Mouse (Mus musculus): ENCODE results near the gene Inha.

The Inha gene

GRCm38 (mm10) chr1:75519576-75519975, 12.7 kb downstream of the Inha start:
- no peak for DNase-seq (ENCODE audit: low spot score in 2 of 2)

- DNase-seq (ENCODE audit: low spot score in 2 of 2), result peak; percentile 90 to 93
These were observed 14.6 kb downstream of the Inha start, which contains the start of gene Stk11ip for GRCm38 (mm10) chr1:75521321-75522031. TSS of gene Stk11ip (plus strand) at chr1:75521529.

- DNase-seq (ENCODE audit: low spot score in 2 of 2), result no peak
These were observed 17.8 kb downstream of the Inha start for GRCm38 (mm10) chr1:75524679-75525078.

- no peak for DNase-seq (ENCODE audit: low spot score in 2 of 2)
These were observed 23.7 kb downstream of the Inha start for GRCm38 (mm10) chr1:75530546-75530945.

GRCm38 (mm10) chr1:75532280-75533172, 25.6 kb downstream of the Inha start:
- DNase-seq (ENCODE audit: low spot score in 2 of 2), result no peak

- no peak for DNase-seq (ENCODE audit: low spot score in 2 of 2)
These were observed 26.7 kb downstream of the Inha start for GRCm38 (mm10) chr1:75533325-75534252.

GRCm38 (mm10) chr1:75537587-75537986, 30.7 kb downstream of the Inha start:
- DNase-seq (ENCODE audit: low spot score in 2 of 2), result no peak

GRCm38 (mm10) chr1:75538597-75539190, 31.8 kb downstream of the Inha start:
- no peak for DNase-seq (ENCODE audit: low spot score in 2 of 2)

- no peak for DNase-seq (ENCODE audit: low spot score in 2 of 2)
These were observed 34.6 kb downstream of the Inha start for GRCm38 (mm10) chr1:75541496-75541895.

GRCm38 (mm10) chr1:75544351-75544750, 37.5 kb downstream of the Inha start:
- DNase-seq (ENCODE audit: low spot score in 2 of 2), result no peak

GRCm38 (mm10) chr1:75545965-75546956, 39.4 kb downstream of the Inha start, which contains the start of gene Slc4a3:
TSS of gene Slc4a3 (plus strand) at chr1:75546266.
- peak; percentile 57 to 68 for DNase-seq (ENCODE audit: low spot score in 2 of 2)

GRCm38 (mm10) chr1:75547351-75547750, 40.5 kb downstream of the Inha start:
- no peak for DNase-seq (ENCODE audit: low spot score in 2 of 2)

GRCm38 (mm10) chr1:75548083-75548482, 41.2 kb downstream of the Inha start:
- DNase-seq (ENCODE audit: low spot score in 2 of 2), result no peak

- DNase-seq (ENCODE audit: low spot score in 2 of 2), result no peak
These were observed 42.0 kb downstream of the Inha start for GRCm38 (mm10) chr1:75548871-75549270.

- no peak for DNase-seq (ENCODE audit: low spot score in 2 of 2)
These were observed 42.7 kb downstream of the Inha start for GRCm38 (mm10) chr1:75549289-75550279.

GRCm38 (mm10) chr1:75550586-75550985, 43.7 kb downstream of the Inha start:
- no peak for DNase-seq (ENCODE audit: low spot score in 2 of 2)

- DNase-seq (ENCODE audit: low spot score in 2 of 2), result no peak
These were observed 48.8 kb downstream of the Inha start for GRCm38 (mm10) chr1:75555680-75556079.

- DNase-seq (ENCODE audit: low spot score in 2 of 2), result no peak
These were observed 49.4 kb downstream of the Inha start for GRCm38 (mm10) chr1:75556143-75556781.
